Mouse (Mus musculus) erythroblast, embryonic 14.5 days (primary cell): ENCODE measurements at regions not wholly inside any gene's neighbourhood (a gene's known extent, or its start where the extent isn't known, plus 50 kb on each side); places are given as distances from the start of the nearest gene placed in this dataset.

Experiments used
- GATA1 ChIP-seq: IDR thresholded peaks from 2 replicates; pipeline ENCODE4 v1.6.1; 2012; ENCODE audit warnings: low read length, inconsistent platforms, mixed read lengths
- TAL1 ChIP-seq: IDR thresholded peaks from 3 replicates; pipeline ENCODE4 v1.6.1; 2012; ENCODE audit warnings: low read length, inconsistent platforms, mixed read lengths

DNA sequence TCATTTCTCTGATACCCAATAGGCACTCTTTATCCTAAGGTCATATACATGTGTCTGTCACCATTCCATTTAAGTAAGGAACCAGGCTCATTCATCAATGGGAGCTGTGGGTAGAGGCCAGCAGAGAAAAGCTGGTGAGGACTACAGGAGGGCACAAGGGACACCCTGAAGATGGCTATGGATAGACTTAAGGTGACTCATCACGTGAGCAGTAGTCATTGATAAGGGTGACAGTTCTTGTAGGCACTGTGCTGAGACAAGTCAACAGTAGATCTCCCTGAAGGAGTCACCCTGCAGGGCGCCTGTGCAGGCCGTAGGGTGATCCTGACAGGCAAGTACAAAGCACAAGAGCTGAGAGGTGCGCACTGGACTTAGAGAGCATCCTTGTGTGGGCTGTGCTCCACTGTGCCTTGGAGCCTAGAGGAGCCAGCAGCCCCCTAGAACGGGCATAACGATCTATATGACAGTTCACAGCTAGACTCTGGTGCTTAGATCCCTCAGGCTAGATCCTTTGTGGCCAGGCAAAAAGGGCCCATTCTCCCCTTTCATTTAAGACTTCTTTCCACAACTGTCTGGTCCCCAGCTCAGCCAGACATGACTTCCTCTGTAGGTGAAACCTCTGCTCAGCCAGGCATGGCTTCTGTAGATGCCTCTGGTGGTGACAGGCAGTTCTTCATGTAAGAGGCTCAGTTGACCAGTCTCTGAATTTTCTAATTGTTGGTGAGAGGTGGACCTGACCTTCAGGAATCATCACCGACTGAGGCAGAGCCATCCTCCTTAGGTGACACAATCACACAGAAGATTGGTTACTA lies 78.6 kb downstream of the Fam43a start:
- TF ChIP-seq GATA1 (no peak), TAL1 (no peak)
